Mouse (Mus musculus): Measurements from ENCODE around the gene Ddhd1.
A peak's percentile ranks its signal among the peaks of the same experiment; 100 is the strongest.
"Not testable (repeated sequence)": the region's sequence is repeated elsewhere in the genome, so short reads cannot be mapped to it uniquely, and the experiment has no call there.

Ddhd1 gene

DNA sequence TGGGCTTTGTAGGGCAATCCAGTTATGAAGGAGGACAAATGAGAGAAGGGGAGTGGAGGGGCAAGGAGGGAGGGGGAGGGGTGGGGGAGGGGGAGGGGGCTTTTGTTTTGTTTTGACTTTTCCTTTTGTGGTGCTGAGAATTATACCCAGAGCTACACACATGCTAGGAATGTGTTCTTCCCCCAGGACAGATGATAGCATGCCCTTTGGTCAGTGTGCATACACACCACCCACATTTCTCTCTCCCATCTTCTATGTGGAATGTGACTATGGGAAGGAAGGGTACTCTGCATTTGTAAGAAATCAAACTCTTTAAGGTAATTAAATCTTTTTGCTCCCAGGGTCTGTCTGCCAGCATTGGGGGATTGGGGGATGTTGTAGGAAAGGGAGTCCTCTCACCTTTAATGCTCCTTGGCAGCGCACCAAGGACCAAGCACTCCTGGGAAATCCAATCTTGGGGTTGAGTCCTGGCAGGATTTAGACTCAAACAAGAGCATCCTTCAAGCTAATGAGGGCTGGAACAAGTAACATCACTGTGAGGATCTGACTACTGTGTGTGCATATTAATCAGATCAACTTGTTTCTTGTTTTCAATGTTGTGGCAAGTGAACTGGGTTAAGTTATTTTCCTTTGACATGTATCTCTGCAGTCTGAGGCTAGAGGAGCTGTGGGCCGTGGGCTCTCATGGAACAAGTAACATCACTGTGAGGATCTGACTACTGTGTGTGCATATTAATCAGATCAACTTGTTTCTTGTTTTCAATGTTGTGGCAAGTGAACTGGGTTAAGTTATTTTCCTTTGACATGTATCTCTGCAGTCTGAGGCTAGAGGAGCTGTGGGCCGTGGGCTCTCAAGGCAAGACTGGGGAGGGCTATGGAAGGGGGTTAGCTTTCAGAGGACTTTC lies 76.8 kb downstream of the Ddhd1 start:
- not testable (repeated sequence) for DNase-seq (ENCODE audit: low spot score)

DNA sequence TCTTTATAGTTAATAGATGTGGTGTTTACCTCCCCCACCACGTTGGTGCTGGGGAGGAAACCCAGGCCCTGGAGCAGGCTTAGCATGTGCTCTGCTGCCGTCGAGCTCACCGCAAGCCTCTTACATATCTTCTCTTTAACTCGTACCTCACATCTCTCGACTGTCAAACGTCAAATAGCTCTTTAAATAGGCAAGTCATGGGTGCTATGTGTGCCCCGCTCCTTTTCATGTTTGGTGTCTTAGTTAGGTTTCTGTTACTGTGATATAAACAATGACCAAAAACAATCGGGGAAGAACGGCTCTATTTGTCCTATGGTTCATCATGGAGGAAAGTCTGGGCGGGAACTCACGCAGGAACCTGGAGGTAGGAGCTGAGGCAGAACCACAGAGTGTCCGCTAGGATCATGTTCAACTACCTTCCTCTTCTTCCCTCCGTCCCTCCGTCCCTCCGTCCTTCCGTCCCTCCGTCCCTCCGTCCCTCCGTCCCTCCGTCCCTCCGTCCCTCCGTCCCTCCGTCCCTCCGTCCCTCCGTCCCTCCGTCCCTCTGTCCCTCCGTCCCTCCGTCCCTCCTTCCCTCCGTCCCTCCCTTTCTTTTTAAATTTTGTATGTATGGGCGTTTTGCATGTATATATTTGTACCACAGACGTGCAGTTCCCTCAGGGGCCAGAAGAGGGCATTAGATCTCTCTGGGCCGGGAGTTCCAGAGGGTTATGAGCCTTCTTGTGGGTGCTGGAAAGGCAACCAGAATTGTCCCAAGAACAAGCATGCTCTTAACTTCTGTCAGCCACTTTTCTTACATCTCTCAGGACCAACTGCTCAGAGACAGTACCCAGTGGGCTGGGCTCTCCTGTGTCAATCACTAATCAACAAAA lies 91.6 kb downstream of the Ddhd1 start:
- DNase-seq (ENCODE audit: low spot score) = no peak

DNA sequence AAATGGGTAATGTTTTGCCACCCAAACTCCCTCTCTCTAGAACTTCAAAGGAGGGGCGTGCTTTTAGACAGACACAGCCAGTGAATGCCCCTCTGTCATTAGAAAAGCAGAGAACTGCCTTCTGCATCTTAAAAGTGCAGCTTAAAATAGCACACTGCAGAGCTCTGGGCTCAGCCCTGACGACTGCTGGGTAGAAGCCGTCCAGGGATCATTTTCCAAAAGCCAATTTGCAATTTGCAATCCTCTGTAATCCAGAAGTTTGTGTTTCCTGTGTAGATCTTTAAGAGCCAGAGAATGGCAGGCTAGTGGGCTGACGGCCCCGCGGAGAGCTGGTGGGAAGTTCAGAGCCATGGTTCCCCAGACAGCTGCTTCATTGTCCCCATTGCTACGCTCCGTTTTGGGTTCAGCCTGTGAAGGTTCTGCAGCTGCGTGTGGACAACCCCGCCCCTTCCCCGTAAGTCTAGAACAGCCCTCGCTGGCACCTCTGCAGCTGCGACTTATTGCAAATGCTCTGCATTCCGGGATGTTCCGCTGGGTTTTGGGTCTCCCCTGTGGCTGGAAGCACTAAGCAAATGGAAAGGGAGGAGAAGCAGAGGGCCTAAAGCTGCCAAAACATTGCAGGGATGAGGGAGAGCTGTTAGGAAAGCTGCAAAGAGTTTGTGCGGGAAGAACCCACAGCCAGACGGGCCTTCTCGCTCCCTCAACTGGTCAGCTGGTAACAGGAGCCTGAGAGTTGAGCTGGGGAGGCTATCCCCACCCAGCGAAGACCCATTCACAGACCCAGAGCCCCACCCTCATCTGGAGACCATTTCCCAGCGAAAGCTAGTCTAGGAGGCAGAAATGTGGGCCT lies 92.5 kb downstream of the Ddhd1 start:
- no peak for DNase-seq (ENCODE audit: low spot score)

DNA sequence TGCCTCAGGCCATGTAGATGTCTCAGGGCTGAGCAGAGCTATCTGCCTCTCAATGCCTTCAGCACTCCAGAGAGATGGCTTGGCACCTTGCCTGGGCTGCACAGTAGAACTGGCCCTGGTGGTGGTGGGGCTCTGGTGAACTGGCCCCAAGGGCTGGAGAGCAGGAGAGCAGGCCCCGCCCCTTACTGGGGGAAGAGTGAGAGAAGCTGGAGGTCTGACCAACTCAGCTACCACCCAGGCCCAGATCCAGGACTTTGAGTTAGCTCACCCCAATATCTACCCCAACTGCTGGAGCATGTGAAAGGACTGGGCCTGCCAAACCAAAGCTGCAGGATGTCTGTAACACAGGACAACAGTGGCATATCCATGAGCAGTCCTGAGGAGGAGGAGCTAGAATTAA lies 94.4 kb downstream of the Ddhd1 start:
- peak; percentile 20 for DNase-seq (ENCODE audit: low spot score)

DNA sequence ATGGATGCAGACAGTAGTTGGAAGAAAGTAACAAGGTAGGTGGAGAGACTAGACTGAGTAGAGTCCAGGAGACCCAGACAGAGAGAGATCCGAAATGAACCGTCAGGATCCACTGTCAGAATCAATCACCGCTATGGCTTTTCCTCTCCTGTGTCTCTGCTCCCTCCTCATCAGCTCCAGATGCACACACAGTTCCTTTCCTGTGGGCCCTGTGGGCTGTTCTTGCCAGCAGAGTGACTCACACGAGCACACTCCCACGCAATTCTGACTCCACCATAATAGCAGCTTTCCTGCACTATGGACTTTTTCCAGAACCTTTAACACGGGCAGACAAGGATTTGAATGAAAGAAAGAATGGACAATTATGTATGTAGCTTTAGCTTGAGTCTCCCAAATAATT lies 96.3 kb downstream of the Ddhd1 start:
- DNase-seq (ENCODE audit: low spot score) = no peak

DNA sequence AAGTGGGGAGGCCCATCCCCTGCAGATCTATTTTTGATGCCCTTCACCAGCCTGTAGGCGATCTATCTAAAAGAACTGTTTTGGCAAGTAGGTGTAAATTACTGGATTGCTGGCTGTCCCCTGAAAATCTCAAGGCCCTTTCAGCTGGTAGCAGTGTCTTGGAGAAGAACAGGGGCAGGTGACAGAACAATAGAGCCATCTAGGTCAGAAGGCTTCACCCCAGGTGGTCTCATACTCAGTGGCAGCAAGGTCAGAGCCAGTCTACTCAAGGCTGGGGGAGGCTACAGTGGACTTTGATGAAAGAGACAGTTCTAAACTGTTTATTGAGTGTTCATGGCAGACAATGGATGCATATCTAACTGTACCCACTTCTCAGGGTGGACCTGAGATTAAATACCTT lies 98.9 kb downstream of the Ddhd1 start:
- DNase-seq (ENCODE audit: low spot score) = no peak

DNA sequence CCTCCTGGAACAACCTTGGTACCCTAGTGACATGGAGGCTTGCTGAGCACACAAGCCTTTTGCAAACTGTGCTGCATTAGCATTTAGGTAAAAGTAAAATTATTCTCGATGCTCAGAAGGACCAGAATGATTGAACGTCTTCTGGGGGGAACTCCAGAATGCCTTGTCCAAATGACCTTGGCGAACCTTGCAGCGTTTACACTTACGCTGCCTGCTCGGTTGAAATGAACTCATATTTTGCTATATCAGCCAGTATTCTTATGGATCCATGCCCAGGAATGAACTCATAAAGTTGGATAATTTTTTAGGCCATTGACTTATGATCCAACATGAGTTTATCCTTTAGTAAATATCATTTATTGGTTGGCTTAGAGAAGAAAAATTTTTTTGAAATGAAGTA lies 103.6 kb downstream of the Ddhd1 start:
- no peak for DNase-seq (ENCODE audit: low spot score)

DNA sequence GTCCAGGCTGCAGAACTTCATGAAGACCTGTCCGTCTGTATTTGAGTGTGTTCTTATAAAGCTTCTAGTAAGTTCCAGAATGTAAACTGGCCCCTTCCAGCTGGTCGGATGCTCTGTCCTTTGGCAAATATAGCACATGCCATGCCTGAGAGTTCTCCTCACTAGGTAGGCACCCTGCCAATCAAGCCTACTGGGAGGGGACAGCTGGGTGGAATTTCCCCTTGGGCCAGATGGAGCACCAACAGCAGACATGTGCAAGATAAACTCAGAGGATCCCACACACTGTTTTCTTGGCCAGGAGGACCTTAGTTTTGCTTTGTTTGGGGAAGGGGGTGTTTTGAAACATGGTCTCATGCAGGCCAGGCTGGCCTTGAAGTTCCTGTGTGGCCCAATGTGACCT lies 104.1 kb downstream of the Ddhd1 start:
- no peak for DNase-seq (ENCODE audit: low spot score)

DNA sequence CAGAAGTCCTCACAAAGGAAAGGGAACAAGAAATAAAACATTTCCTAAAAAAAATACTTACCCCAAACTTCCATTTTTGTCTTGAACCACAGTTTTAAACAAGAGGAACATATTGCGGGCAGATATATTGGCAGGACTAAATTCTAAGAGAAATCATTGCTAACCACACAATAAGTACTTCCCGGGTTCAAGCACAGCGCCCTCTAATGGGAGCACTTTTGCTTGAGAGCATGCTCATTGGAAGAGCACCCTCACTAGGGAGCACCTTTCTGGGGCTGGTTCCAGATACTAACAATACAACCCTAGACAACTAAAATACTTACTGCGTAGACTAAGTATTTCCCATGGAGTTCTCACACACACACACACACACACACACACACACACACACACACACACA lies 105.5 kb downstream of the Ddhd1 start:
- DNase-seq (ENCODE audit: low spot score) = no peak

DNA sequence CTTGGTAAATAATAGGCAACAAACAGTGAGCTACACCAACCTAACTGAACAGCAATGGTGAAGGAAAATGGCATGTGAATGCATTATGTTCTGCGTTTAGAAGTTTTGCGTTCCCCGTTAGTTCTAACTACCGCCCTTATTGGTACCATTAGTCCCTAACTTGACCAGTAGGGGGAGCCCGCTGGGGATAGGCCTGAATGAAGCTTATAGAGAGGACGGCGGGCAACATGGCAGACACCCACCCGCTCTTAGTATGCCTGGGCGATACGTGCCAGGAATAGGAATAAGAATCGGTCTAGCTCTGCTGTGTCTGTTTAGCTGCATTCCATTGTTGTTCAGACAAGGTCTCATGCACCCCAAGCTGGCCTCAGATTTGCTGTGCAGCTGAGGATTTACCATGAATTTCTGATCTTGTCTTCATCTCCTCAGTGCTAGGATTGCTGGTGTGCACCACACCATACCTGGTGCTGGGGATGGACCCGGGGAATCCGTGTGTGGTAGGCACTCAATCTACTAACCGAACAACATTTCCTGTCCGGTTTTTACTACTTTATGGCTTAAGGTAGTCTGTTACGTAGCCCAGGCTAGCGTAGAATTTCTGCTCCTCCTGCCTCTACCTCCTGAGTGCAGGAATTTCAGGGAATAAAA lies 106.7 kb downstream of the Ddhd1 start:
- DNase-seq (ENCODE audit: low spot score) = no peak

DNA sequence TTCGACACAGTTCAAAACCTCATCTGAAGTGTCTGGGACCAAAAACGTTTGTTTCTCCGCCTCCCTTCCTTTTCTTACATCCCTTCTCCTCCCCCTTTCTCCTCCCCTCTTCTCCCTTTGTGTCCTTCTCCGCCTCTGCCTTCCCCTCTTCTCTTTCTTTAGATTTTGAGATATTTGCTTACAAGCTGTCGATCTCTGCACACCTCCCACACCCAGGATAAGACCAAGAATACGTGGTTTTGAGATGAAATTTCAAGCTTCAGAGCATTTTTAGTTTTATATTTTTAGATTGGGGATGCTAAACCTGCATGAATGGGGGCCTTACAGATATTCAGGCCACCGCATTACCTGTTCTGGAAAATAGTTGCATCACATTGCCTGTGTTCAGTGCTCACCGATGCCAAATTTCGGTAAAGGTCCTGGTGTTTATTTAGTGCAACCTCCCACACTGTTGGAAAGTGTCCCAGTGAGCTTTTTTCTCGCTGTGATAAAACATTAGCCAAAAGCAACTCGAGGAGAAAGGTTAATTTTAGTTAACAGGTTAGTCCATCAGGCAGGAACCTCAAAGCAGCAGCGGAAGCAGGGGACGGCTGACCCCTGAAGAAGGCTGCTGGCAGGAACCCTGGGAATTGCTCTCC lies 107.8 kb downstream of the Ddhd1 start:
- no peak for DNase-seq (ENCODE audit: low spot score)

DNA sequence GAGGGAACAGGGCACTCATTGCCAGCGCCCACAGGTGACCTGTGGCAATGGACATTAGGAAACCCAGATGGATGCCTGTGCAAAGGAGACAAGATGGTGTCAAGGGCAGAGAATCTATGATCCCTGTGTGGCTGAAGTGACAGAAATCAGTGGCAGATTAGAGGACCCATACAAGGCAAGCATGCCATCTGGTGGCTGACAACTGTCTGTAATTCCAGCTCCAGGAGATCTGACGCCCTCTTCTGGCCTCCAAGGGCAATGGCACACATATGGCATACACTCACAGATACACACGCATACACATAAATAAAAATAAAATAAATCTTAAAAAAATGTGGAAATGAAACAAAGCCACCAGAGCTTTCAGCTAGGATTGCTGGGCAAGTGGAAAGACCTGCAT lies 109.8 kb downstream of the Ddhd1 start:
- DNase-seq (ENCODE audit: low spot score) = no peak

DNA sequence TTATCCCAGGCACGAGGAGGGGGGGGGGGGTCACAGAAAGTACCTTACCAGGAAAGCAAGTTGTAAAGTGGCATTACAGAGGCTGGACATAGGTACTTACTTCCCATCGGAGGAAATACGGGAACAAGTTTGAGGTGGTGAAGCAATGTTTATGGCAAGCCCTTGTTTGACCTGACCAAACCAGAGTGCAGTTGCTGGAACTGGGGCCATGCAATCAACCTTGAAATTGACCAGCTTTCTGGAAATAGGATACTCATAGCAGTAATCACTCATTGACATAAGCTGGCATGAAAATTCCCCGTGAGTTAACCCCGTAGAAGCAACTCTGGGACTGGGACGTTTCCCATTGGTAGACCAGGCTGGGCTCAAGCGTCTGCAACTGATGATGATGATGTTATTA lies 113.0 kb downstream of the Ddhd1 start:
- no peak for DNase-seq (ENCODE audit: low spot score)

DNA sequence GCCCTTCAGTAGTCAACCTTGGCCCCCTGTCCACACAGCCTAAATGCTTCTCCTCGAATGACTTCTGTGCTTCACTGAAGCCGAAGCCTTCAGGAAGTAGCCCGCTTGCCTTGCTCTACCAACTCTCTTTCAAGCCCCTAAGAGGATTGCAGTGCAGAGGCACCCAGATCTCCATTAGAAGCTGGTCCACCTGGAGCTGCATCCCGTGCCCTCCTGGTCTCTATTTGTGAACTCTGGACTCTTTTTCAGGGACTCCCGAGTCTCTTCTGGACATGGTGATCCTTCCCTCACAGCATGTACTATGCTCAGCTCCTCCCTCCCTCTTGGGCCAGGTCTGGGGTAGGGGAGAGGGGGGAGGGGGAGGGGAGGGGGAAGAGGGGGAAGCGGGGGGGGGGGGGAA lies 113.9 kb downstream of the Ddhd1 start:
- no peak for DNase-seq (ENCODE audit: low spot score)

DNA sequence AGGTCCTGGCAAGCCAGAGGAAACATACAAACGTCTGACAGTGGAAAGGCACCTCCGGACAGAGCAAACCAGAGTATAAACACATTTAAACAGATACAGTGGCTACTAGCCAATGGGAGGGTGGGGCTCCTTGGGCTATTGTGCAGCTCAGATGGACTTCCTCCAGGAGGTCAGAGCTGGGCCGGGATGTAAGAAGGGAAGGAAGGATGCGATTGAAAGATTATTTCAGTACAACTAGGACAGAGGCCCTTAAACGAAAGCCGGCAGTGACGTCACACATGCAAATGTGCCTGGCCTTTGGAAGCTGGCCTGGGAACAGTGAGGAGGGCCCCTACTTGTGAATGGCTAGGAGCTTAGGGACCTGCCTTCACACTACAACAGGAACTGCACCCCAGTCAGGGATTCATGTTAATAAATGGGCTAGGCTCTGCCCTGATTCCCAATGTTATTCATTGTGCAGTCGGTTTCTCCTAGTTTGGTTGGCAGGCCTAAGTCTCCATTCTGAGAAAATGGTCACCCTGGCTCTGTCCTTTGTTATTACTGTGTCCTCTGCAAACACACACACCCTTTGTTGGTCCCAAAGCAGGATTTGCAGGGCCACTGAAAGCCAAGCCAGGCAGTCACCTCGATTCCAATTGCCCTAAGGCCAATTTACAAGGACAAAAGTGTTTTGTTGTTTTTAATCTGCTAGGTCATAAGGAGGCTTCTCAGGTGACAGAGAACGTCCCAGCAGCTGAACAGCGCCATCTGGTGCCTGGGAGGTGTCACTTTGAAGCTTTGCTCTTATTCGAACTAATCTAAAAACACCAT lies 118.1 kb downstream of the Ddhd1 start:
- no peak for DNase-seq (ENCODE audit: low spot score)

All from urinary bladder, postnatal 10 days (tissue).